In genomic region chr11:105990231-105990630, GRCm38 (mm10) we compare ENCODE assay signal across 20 mouse cellular contexts. TPM values are rescaled to one million over a fixed set of nuclear protein-coding genes. Genes with fewer than 3 reads are reported as not detected.
DNase-seq lines count a peak whose midpoint lies in the region; ATAC-seq and TF ChIP-seq lines count a peak whose summit lies in the region.
"Had no signal": no experiment of that assay in that cellular context is flagged by ENCODE, and none has a peak within 500 bp of the region (broad histone marks: within the 10 kb centered on the region; RNA-seq: fewer than 3 reads in every experiment).

No protein-coding gene starts in this region.

- no peak for TF ChIP-seq CTCF in kidney, adult 2 months (conservative IDR thresholded peaks at IDR 0.05; ENCODE audit: insufficient read depth, insufficient read length, low read depth, low read length)

- no peaks in the 10 kb centered on the region for H3K4me1 ChIP-seq in kidney, adult 2 months (ENCODE audit: control insufficient read depth, insufficient read depth, low read length)
- H3K4me1 ChIP-seq in liver, embryonic 16.5 days (ENCODE audit: control insufficient read depth, low read depth, low read length), result no peaks in the 10 kb centered on the region; the same call in 1 of the 2 replicates
- no peaks in the 10 kb centered on the region for H3K4me1 ChIP-seq in hindbrain, embryonic 14.5 days (replicated peaks; ENCODE audit: control insufficient read depth, insufficient read depth, low read length)
- H3K4me1 ChIP-seq: forebrain, embryonic 15.5 days; heart, embryonic 10.5 days had no signal

- peak; percentile 67 for DNase-seq in kidney, adult 2 months
- no peak for DNase-seq in kidney, postnatal 10 days
- DNase-seq in adrenal gland, postnatal 14 days, result peak; percentile 31
- DNase-seq in c-Kit-positive CD71-positive TER-119-positive erythroid progenitor cells, embryonic 14.5 days (ENCODE audit: low spot score), result no peak
- DNase-seq in hindbrain, embryonic 14.5 days (ENCODE audit: low spot score), result no peak
- no peak for DNase-seq in urinary bladder, adult 18-20 months (ENCODE audit: low spot score in 2 of 2)
- DNase-seq: gastrocnemius, adult 2 months; heart, postnatal 4 days; spleen, adult 18-20 months had no signal

- no peak overlapping the region for H3K9ac ChIP-seq in liver, embryonic 16.5 days (ENCODE audit: low read depth, low read length)
- H3K9ac ChIP-seq in hindbrain, embryonic 14.5 days, result no peak overlapping the region
- H3K9ac ChIP-seq: forebrain, embryonic 15.5 days had no signal

- no peak overlapping the region for H3K4me3 ChIP-seq in kidney, adult 2 months (ENCODE audit: insufficient read depth, low read depth, low read length)
- H3K4me3 ChIP-seq in liver, embryonic 16.5 days (ENCODE audit: low read depth, low read length), result no peak overlapping the region
- no peak overlapping the region for H3K4me3 ChIP-seq in hindbrain, embryonic 14.5 days (replicated peaks; ENCODE audit: low read length)
- H3K4me3 ChIP-seq: forebrain, embryonic 15.5 days; gastrocnemius, adult 2 months; heart, embryonic 10.5 days had no signal

- H3K4me2 ChIP-seq in liver, embryonic 16.5 days (ENCODE audit: low read depth, low read length), result no peak overlapping the region
- no peak overlapping the region for H3K4me2 ChIP-seq in hindbrain, embryonic 14.5 days (replicated peaks)
- H3K4me2 ChIP-seq: forebrain, embryonic 15.5 days; midbrain, embryonic 11.5 days had no signal

- no peak overlapping the region for H3K27ac ChIP-seq in kidney, adult 2 months (ENCODE audit: insufficient read depth, low read depth, low read length)
- no peak overlapping the region for H3K27ac ChIP-seq in liver, embryonic 16.5 days (ENCODE audit: low read length)
- H3K27ac ChIP-seq in hindbrain, embryonic 14.5 days, result no peak overlapping the region
- H3K27ac ChIP-seq: forebrain, embryonic 15.5 days; heart, embryonic 10.5 days had no signal

- WGBS in kidney, adult 2 months, result 37% methylated on average over 2 of the region's 2 CpGs
- WGBS in liver, embryonic 16.5 days (ENCODE audit: insufficient replicate concordance), result 14% methylated on average over 2 of the region's 2 CpGs
- WGBS in hindbrain, embryonic 14.5 days, result 61% methylated on average over 2 of the region's 2 CpGs

- H3K27me3 ChIP-seq in kidney, adult 2 months (replicated peaks; ENCODE audit: control insufficient read depth, insufficient read depth, low read length), result no peaks in the 10 kb centered on the region
- no peaks in the 10 kb centered on the region for H3K27me3 ChIP-seq in liver, embryonic 16.5 days (ENCODE audit: control insufficient read depth, insufficient read depth, low read depth, low read length)
- no peaks in the 10 kb centered on the region for H3K27me3 ChIP-seq in hindbrain, embryonic 14.5 days (ENCODE audit: control insufficient read depth, insufficient read depth, low read length)
- H3K27me3 ChIP-seq: forebrain, embryonic 15.5 days had no signal

- ATAC-seq in liver, embryonic 16.5 days (ENCODE audit: low read depth), result peak; percentile 74
- ATAC-seq in megakaryocyte, adult 5-6 weeks (ENCODE audit: poor library complexity, severe bottlenecking), result peak; percentile 88
- ATAC-seq in hindbrain, embryonic 14.5 days (ENCODE audit: low FRiP score), result no peak
- ATAC-seq: forebrain, embryonic 15.5 days; inflammation-experienced regulatory T-cells, adult 6 months had no signal

- H3K36me3 ChIP-seq in kidney, adult 2 months (ENCODE audit: control insufficient read depth, insufficient read depth, low read length), result no peaks in the 10 kb centered on the region
- H3K36me3 ChIP-seq in liver, embryonic 16.5 days (ENCODE audit: control insufficient read depth, insufficient read depth), result no peaks in the 10 kb centered on the region
- no peaks in the 10 kb centered on the region for H3K36me3 ChIP-seq in hindbrain, embryonic 14.5 days (replicated peaks; ENCODE audit: control insufficient read depth, insufficient read depth)
- H3K36me3 ChIP-seq: forebrain, embryonic 15.5 days; G1E; heart, embryonic 10.5 days had no signal

- H3K9me3 ChIP-seq in liver, embryonic 16.5 days (replicated peaks; ENCODE audit: control insufficient read depth, low read length), result no peaks in the 10 kb centered on the region
- no peaks in the 10 kb centered on the region for H3K9me3 ChIP-seq in hindbrain, embryonic 14.5 days (ENCODE audit: control insufficient read depth, low read length)
- H3K9me3 ChIP-seq: forebrain, embryonic 15.5 days; G1E; heart, embryonic 10.5 days had no signal

- no peak for TF ChIP-seq POLR2A in kidney, adult 2 months (IDR thresholded peaks at IDR 0.05; ENCODE audit: low read depth, low read length)

RNA-seq across cellular contexts. Expression of gene Ace3, which starts 4.2 kb away (rescaled TPM):
- polyA plus RNA-seq in kidney, adult 2 months (2012; rRNA removed), result 0.06 and 0.07 TPM in 2 replicates
- not detected in 2 replicates for total RNA-seq in adrenal gland, postnatal 14 days (2021)
- not detected in 2 replicates for polyA plus RNA-seq in liver, embryonic 16.5 days (2015; fragmentation: Nextera tagmentation; extraction: Ambion mirVana)
- not detected in 2 replicates for total RNA-seq in megakaryocyte, adult 5-6 weeks (2015)
- total RNA-seq in megakaryocyte, adult 5-6 weeks (2017), result not detected in 2 replicates
- not detected in 2 replicates for polyA plus RNA-seq in hindbrain, embryonic 14.5 days (2014; fragmentation: Nextera tagmentation; extraction: Ambion mirVana)
- total RNA-seq: G1E; gastrocnemius, adult 2 months; heart, postnatal 4 days; layer of hippocampus, postnatal 25 days had no signal
- polyA plus RNA-seq: C2C12; G1E; heart, embryonic 10.5 days; inflammation-experienced regulatory T-cells, adult 6 months; limb, embryonic 11.5 days; midbrain, embryonic 11.5 days; neural tube, embryonic 11.5 days had no signal

RNA-seq across cellular contexts. Expression of gene Kcnh6, which starts 17.7 kb away (rescaled TPM):
- 0.04 and 0.06 TPM in 2 replicates for polyA plus RNA-seq in kidney, adult 2 months (2012; rRNA removed)
- total RNA-seq in adrenal gland, postnatal 14 days (2021), result 0.15 and 0.41 TPM in 2 replicates
- 0.05 and 0.08 TPM in 2 replicates for polyA plus RNA-seq in liver, embryonic 16.5 days (2015; fragmentation: Nextera tagmentation; extraction: Ambion mirVana)
- 0.07 TPM in 1 of 2 replicates, not detected in the other for total RNA-seq in megakaryocyte, adult 5-6 weeks (2015)
- not detected in 2 replicates for total RNA-seq in megakaryocyte, adult 5-6 weeks (2017)
- polyA plus RNA-seq in hindbrain, embryonic 14.5 days (2014; fragmentation: Nextera tagmentation; extraction: Ambion mirVana), result 2.3 and 2.5 TPM in 2 replicates
- total RNA-seq: G1E; gastrocnemius, adult 2 months had no signal
- polyA plus RNA-seq: C2C12, G1E had no signal

RNA-seq across cellular contexts. Expression of gene Ace, which starts 22.5 kb away (rescaled TPM):
- 68.0 and 132 TPM in 2 replicates for polyA plus RNA-seq in kidney, adult 2 months (2012; rRNA removed)
- 12.4 and 19.5 TPM in 2 replicates for total RNA-seq in adrenal gland, postnatal 14 days (2021)
- polyA plus RNA-seq in liver, embryonic 16.5 days (2015; fragmentation: Nextera tagmentation; extraction: Ambion mirVana), result 0.06 and 0.24 TPM in 2 replicates
- 7.3 and 9.0 TPM in 2 replicates for total RNA-seq in megakaryocyte, adult 5-6 weeks (2015)
- total RNA-seq in megakaryocyte, adult 5-6 weeks (2017), result 3.2 and 6.9 TPM in 2 replicates
- polyA plus RNA-seq in hindbrain, embryonic 14.5 days (2014; fragmentation: Nextera tagmentation; extraction: Ambion mirVana), result 6.0 and 6.8 TPM in 2 replicates
- total RNA-seq: G1E had no signal
- polyA plus RNA-seq: G1E; inflammation-experienced regulatory T-cells, adult 6 months had no signal

RNA-seq across cellular contexts. Expression of gene Cyb561, which starts 37.1 kb away (rescaled TPM):
- polyA plus RNA-seq in kidney, adult 2 months (2012; rRNA removed), result 31.1 and 32.2 TPM in 2 replicates
- total RNA-seq in adrenal gland, postnatal 14 days (2021), result 142 and 145 TPM in 2 replicates
- 0.79 and 1.1 TPM in 2 replicates for polyA plus RNA-seq in liver, embryonic 16.5 days (2015; fragmentation: Nextera tagmentation; extraction: Ambion mirVana)
- total RNA-seq in megakaryocyte, adult 5-6 weeks (2015), result 0.30 TPM in 1 of 2 replicates, not detected in the other
- 0.37 TPM in 1 of 2 replicates, not detected in the other for total RNA-seq in megakaryocyte, adult 5-6 weeks (2017)
- polyA plus RNA-seq in hindbrain, embryonic 14.5 days (2014; fragmentation: Nextera tagmentation; extraction: Ambion mirVana), result 48.9 and 55.1 TPM in 2 replicates
- polyA plus RNA-seq: G1E had no signal

RNA-seq across cellular contexts. Expression of gene Dcaf7, which starts 46.4 kb away (rescaled TPM):
- polyA plus RNA-seq in kidney, adult 2 months (2012; rRNA removed), result 34.1 and 37.7 TPM in 2 replicates
- 50.3 and 58.0 TPM in 2 replicates for total RNA-seq in adrenal gland, postnatal 14 days (2021)
- 25.1 and 27.5 TPM in 2 replicates for polyA plus RNA-seq in liver, embryonic 16.5 days (2015; fragmentation: Nextera tagmentation; extraction: Ambion mirVana)
- total RNA-seq in megakaryocyte, adult 5-6 weeks (2015), result 40.4 and 42.5 TPM in 2 replicates
- total RNA-seq in megakaryocyte, adult 5-6 weeks (2017), result 45.6 and 49.4 TPM in 2 replicates
- 156 and 176 TPM in 2 replicates for polyA plus RNA-seq in hindbrain, embryonic 14.5 days (2014; fragmentation: Nextera tagmentation; extraction: Ambion mirVana)

Comparison
In these comparisons a context has a peak if more than half of its experiments do, and no peak if none do; other contexts are left out.
1. DNase-seq: peak in kidney, adult 2 months (single experiment) and adrenal gland, postnatal 14 days (single experiment); none in kidney, postnatal 10 days (single experiment), c-Kit-positive CD71-positive TER-119-positive erythroid progenitor cells, embryonic 14.5 days (single experiment), hindbrain, embryonic 14.5 days (single experiment) and urinary bladder, adult 18-20 months (0 of 2).